Mouse (Mus musculus): Measurements from ENCODE around the gene Smoc2. TPM values are rescaled to one million over a fixed set of nuclear protein-coding genes. Genes with fewer than 3 reads are reported as not detected.
A peak's percentile ranks its signal among the peaks of the same experiment; 100 is the strongest.

Smoc2 gene
- polyA plus RNA-seq, 1 experiment: 18.9 TPM

- no peak for DNase-seq (ENCODE audit: extremely low spot score in 1 of 2, low spot score in 1 of 2)
Measured at GRCm38 (mm10) chr17:14398650-14399424, 119.5 kb downstream of the Smoc2 start.

- peak in 1 of 2 experiments; percentile 7 for DNase-seq (ENCODE audit: extremely low spot score in 1 of 2, low spot score in 1 of 2)
Measured at GRCm38 (mm10) chr17:14400960-14401359, 121.7 kb downstream of the Smoc2 start.

GRCm38 (mm10) chr17:14407874-14408273, 128.6 kb downstream of the Smoc2 start:
- no peak for DNase-seq (ENCODE audit: extremely low spot score in 1 of 2, low spot score in 1 of 2)

GRCm38 (mm10) chr17:14412460-14412859, 133.2 kb downstream of the Smoc2 start:
- DNase-seq (ENCODE audit: extremely low spot score in 1 of 2, low spot score in 1 of 2): no peak

GRCm38 (mm10) chr17:14414511-14414910, 135.2 kb downstream of the Smoc2 start:
- no peak for DNase-seq (ENCODE audit: extremely low spot score in 1 of 2, low spot score in 1 of 2)

GRCm38 (mm10) chr17:14420460-14421046, 141.2 kb downstream of the Smoc2 start:
- no peak for DNase-seq (ENCODE audit: extremely low spot score in 1 of 2, low spot score in 1 of 2)

GRCm38 (mm10) chr17:14426481-14426880, 147.2 kb downstream of the Smoc2 start:
- no peak for DNase-seq (ENCODE audit: extremely low spot score in 1 of 2, low spot score in 1 of 2)

- no peak for DNase-seq (ENCODE audit: extremely low spot score in 1 of 2, low spot score in 1 of 2)
Measured at GRCm38 (mm10) chr17:14434717-14435116, 155.4 kb downstream of the Smoc2 start.

- peak in 1 of 2 experiments; percentile 2 for DNase-seq (ENCODE audit: extremely low spot score in 1 of 2, low spot score in 1 of 2)
Measured at GRCm38 (mm10) chr17:14445611-14446010, 166.3 kb downstream of the Smoc2 start.

- no peak for DNase-seq (ENCODE audit: extremely low spot score in 1 of 2, low spot score in 1 of 2)
Measured at GRCm38 (mm10) chr17:14447275-14447674, 168.0 kb downstream of the Smoc2 start.

Other genes with a start within 250 kb of the Smoc2 start
- gene Gm7358, start 220.0 kb upstream of the Smoc2 start, polyA plus RNA-seq (2012; rRNA removed): not detected in 2 replicates
- gene Dact2, start 75.2 kb upstream of the Smoc2 start, polyA plus RNA-seq (2012; rRNA removed): 45.3 and 50.2 TPM in 2 replicates